In the genomic region with DNA sequence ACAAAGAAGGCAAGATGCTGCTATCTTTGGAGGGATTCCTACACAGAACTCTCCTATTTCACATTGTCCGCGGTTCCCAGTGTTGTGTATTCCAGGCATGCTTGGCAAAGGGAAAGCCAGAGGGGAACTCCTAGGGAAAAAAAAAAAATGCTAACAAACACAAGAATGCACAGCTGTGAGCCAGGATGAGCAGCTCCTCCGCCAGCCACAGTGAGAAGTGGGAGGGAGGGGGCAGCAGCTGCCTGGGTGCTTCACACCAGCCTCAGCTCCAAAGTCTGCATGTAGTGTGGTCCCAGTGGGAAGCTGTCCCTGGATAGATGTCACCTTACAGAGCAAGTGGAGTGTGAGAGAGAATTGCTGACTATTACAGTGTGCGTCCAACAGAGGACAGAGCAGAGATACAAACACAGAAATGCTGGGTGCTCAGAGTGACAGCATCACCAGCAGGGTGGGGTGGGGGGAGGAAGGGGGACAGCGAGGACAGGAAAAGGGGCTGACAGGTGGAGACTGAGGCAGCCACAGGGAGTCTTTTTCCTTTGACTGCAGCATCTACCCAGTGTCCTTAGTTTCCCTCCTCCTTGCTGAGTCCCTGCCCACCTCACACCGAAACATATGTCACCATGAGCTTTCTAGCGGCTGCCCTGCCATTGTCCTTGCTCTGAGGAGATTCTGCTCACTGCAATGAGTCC, we compare ENCODE assay signal across 8 mouse cellular contexts. TPM values are rescaled to one million over a fixed set of nuclear protein-coding genes. Genes with fewer than 3 reads are reported as not detected.
DNase-seq lines count a peak whose midpoint lies in the region; ATAC-seq and TF ChIP-seq lines count a peak whose summit lies in the region.

No protein-coding gene starts in this region.

- no peak overlapping the region for H3K9ac ChIP-seq in hindbrain, embryonic 11.5 days (ENCODE audit: low read depth, low read length)
- peak overlapping the region; percentile 49; the same call in 1 of the 2 replicates for H3K9ac ChIP-seq in neural tube, embryonic 13.5 days

- no peak for TF ChIP-seq CTCF in C2C12 (IDR thresholded peaks at IDR 0.05; ENCODE audit: control insufficient read depth, insufficient read depth, insufficient read length)

- no peaks in the 10 kb centered on the region for H3K79me2 ChIP-seq in C2C12 (ENCODE audit: control insufficient read depth, insufficient read depth)

- no peaks in the 10 kb centered on the region for H3K79me3 ChIP-seq in C2C12 (ENCODE audit: low read depth)

- no peak for ATAC-seq in hindbrain, embryonic 11.5 days (ENCODE audit: low FRiP score)
- ATAC-seq in neural tube, embryonic 13.5 days (ENCODE audit: low read depth), result no peak
- no peak for ATAC-seq in inflammation-experienced regulatory T-cells, adult 6 months

- H3K27me3 ChIP-seq in hindbrain, embryonic 10.5 days (ENCODE audit: insufficient read depth, poor library complexity, severe bottlenecking), result peaks cover 59% of the 10 kb centered on the region
- H3K27me3 ChIP-seq in hindbrain, embryonic 11.5 days (ENCODE audit: control insufficient read depth, insufficient read depth, low read length), result no peaks in the 10 kb centered on the region; the same call in 1 of the 2 replicates
- peaks cover 19% of the 10 kb centered on the region for H3K27me3 ChIP-seq in C2C12 (ENCODE audit: control insufficient read depth, insufficient read depth, insufficient read length)
- peaks cover 28% of the 10 kb centered on the region for H3K27me3 ChIP-seq in neural tube, embryonic 13.5 days

- H3ac ChIP-seq in C2C12 (ENCODE audit: control insufficient read depth, insufficient read length, low read depth), result peak overlapping the region; percentile 13

- H3K4me1 ChIP-seq in hindbrain, embryonic 10.5 days (replicated peaks), result peaks cover 45% of the 10 kb centered on the region
- H3K4me1 ChIP-seq in hindbrain, embryonic 11.5 days (replicated peaks; ENCODE audit: control insufficient read depth, insufficient read depth, low read length), result peaks cover 7% of the 10 kb centered on the region; the same call in 1 of the 2 replicates
- peaks cover 24% of the 10 kb centered on the region for H3K4me1 ChIP-seq in neural tube, embryonic 13.5 days (replicated peaks)

- H3K4me3 ChIP-seq in hindbrain, embryonic 10.5 days, result no peak overlapping the region
- H3K4me3 ChIP-seq in hindbrain, embryonic 11.5 days (ENCODE audit: low read depth, low read length), result no peak overlapping the region
- H3K4me3 ChIP-seq in C2C12 (ENCODE audit: insufficient read depth, poor library complexity, severe bottlenecking), result no peak overlapping the region
- no peak overlapping the region for H3K4me3 ChIP-seq in neural tube, embryonic 13.5 days

- H3K36me3 ChIP-seq in hindbrain, embryonic 10.5 days, result no peaks in the 10 kb centered on the region
- H3K36me3 ChIP-seq in hindbrain, embryonic 11.5 days (ENCODE audit: control insufficient read depth, insufficient read depth, low read length), result no peaks in the 10 kb centered on the region
- no peaks in the 10 kb centered on the region for H3K36me3 ChIP-seq in C2C12 (ENCODE audit: control insufficient read depth, insufficient read depth)
- H3K36me3 ChIP-seq in neural tube, embryonic 13.5 days, result no peaks in the 10 kb centered on the region

- H3K9me3 ChIP-seq in hindbrain, embryonic 10.5 days, result no peaks in the 10 kb centered on the region
- no peaks in the 10 kb centered on the region for H3K9me3 ChIP-seq in hindbrain, embryonic 11.5 days (ENCODE audit: control insufficient read depth, low read length)
- no peaks in the 10 kb centered on the region for H3K9me3 ChIP-seq in neural tube, embryonic 13.5 days

- no peak overlapping the region for H3K4me2 ChIP-seq in hindbrain, embryonic 11.5 days (replicated peaks; ENCODE audit: low read depth, low read length)
- no peak overlapping the region for H3K4me2 ChIP-seq in neural tube, embryonic 13.5 days

- intact Hi-C loops in gastrocnemius, postnatal 36 days (cut with DNase I), result loop anchor here (5.0 kb wide), 1 partner anchor 33 kb away; no protein-coding TSS in a partner anchor

- no peak for DNase-seq in hindbrain, embryonic 10.5 days (ENCODE audit: low spot score)
- DNase-seq in hindbrain, embryonic 11.5 days (ENCODE audit: low spot score), result no peak
- peak; percentile 41 to 67 for DNase-seq in frontal cortex, postnatal 36 days (ENCODE audit: low spot score in 2 of 2)
- no peak for DNase-seq in gastrocnemius, postnatal 36 days
- no peak for DNase-seq in ovary, postnatal 14 days (ENCODE audit: low spot score)

- H3K27ac ChIP-seq in hindbrain, embryonic 10.5 days, result peak overlapping the region; percentile 56
- no peak overlapping the region for H3K27ac ChIP-seq in hindbrain, embryonic 11.5 days (ENCODE audit: low read depth, low read length)
- H3K27ac ChIP-seq in neural tube, embryonic 13.5 days (replicated peaks), result no peak overlapping the region

- WGBS in hindbrain, embryonic 10.5 days, result 16% methylated on average over 7 of the region's 7 CpGs
- WGBS in hindbrain, embryonic 11.5 days, result 14% methylated on average over 7 of the region's 7 CpGs
- 29% methylated on average over 7 of the region's 7 CpGs for WGBS in neural tube, embryonic 13.5 days

TF ChIP-seq in C2C12, 6 proteins besides CTCF, POLR2A, EP300 and RAD21:
- TF ChIP-seq FOSL1 (IDR thresholded peaks at IDR 0.05; ENCODE audit: insufficient read depth, low read length, poor library complexity, severe bottlenecking) (no peak), MYOG (IDR thresholded peaks at IDR 0.05; ENCODE audit: control insufficient read depth, extremely low read depth, insufficient read length) (no peak), CEBPB (IDR thresholded peaks at IDR 0.05; ENCODE audit: low read depth) (no peak), USF1 (IDR thresholded peaks at IDR 0.05; ENCODE audit: low read depth) (no peak), MYOD1 (IDR thresholded peaks at IDR 0.05; ENCODE audit: control insufficient read depth, insufficient read length, low read depth) (no peak), MAX (IDR thresholded peaks at IDR 0.05) (no peak)

RNA-seq across cellular contexts. Expression of a gene that starts 6.2 kb away (rescaled TPM):
- 0.66 and 1.2 TPM in 2 replicates for polyA plus RNA-seq in hindbrain, embryonic 10.5 days (2016; fragmentation: Nextera tagmentation; extraction: Ambion mirVana)
- 0.22 and 0.32 TPM in 2 replicates for polyA plus RNA-seq in hindbrain, embryonic 11.5 days (2014; fragmentation: Nextera tagmentation; extraction: Ambion mirVana)
- polyA plus RNA-seq in C2C12 (2012; fragmentation: generic; extraction: Trizol), result 0.01 TPM
- 0.70 and 1.0 TPM in 2 replicates for polyA plus RNA-seq in neural tube, embryonic 13.5 days (2015; fragmentation: Nextera tagmentation; extraction: Ambion mirVana)
- 1 to 10 TPM in 2 of 3 experiments, under 1 TPM in 1; 0.45 to 2.3 (median 1.5) TPM for polyA plus RNA-seq in inflammation-experienced regulatory T-cells, adult 6 months (2017; shearing (Covaris generic))
- total RNA-seq in gastrocnemius, postnatal 36 days (2021), result under 1 TPM; 0.15 to 0.26 TPM

RNA-seq across cellular contexts. Expression of a gene that starts 8.6 kb away (rescaled TPM):
- 39.6 and 46.1 TPM in 2 replicates for polyA plus RNA-seq in hindbrain, embryonic 10.5 days (2016; fragmentation: Nextera tagmentation; extraction: Ambion mirVana)
- 51.5 and 58.7 TPM in 2 replicates for polyA plus RNA-seq in hindbrain, embryonic 11.5 days (2014; fragmentation: Nextera tagmentation; extraction: Ambion mirVana)
- 7.5 TPM for polyA plus RNA-seq in C2C12 (2012; fragmentation: generic; extraction: Trizol)
- polyA plus RNA-seq in neural tube, embryonic 13.5 days (2015; fragmentation: Nextera tagmentation; extraction: Ambion mirVana), result 51.0 and 51.9 TPM in 2 replicates
- polyA plus RNA-seq in inflammation-experienced regulatory T-cells, adult 6 months (2017; shearing (Covaris generic)), result 10 to 100 TPM in 1 of 3 experiments, 1 to 10 TPM in 2; 4.8 to 11.2 (median 7.8) TPM
- total RNA-seq in gastrocnemius, postnatal 36 days (2021), result 1 to 10 TPM; 1.3 to 1.9 TPM

RNA-seq across cellular contexts. Expression of a gene that starts 31.9 kb away (rescaled TPM):
- 0.13 and 0.30 TPM in 2 replicates for polyA plus RNA-seq in hindbrain, embryonic 10.5 days (2016; fragmentation: Nextera tagmentation; extraction: Ambion mirVana)
- polyA plus RNA-seq in hindbrain, embryonic 11.5 days (2014; fragmentation: Nextera tagmentation; extraction: Ambion mirVana), result 0.08 and 0.21 TPM in 2 replicates
- 0.05 TPM for polyA plus RNA-seq in C2C12 (2012; fragmentation: generic; extraction: Trizol)
- 0.33 and 0.36 TPM in 2 replicates for polyA plus RNA-seq in neural tube, embryonic 13.5 days (2015; fragmentation: Nextera tagmentation; extraction: Ambion mirVana)
- polyA plus RNA-seq in inflammation-experienced regulatory T-cells, adult 6 months (2017; shearing (Covaris generic)), result 10 to 100 TPM in 2 of 3 experiments, 1 to 10 TPM in 1; 5.4 to 13.2 (median 13.1) TPM
- total RNA-seq in gastrocnemius, postnatal 36 days (2021), result 10 to 100 TPM; 45.6 to 68.8 TPM

RNA-seq across cellular contexts. Expression of a gene that starts 38.6 kb away (rescaled TPM):
- 71.3 and 73.4 TPM in 2 replicates for polyA plus RNA-seq in hindbrain, embryonic 10.5 days (2016; fragmentation: Nextera tagmentation; extraction: Ambion mirVana)
- 70.5 and 72.1 TPM in 2 replicates for polyA plus RNA-seq in hindbrain, embryonic 11.5 days (2014; fragmentation: Nextera tagmentation; extraction: Ambion mirVana)
- 81.6 TPM for polyA plus RNA-seq in C2C12 (2012; fragmentation: generic; extraction: Trizol)
- 58.6 and 62.2 TPM in 2 replicates for polyA plus RNA-seq in neural tube, embryonic 13.5 days (2015; fragmentation: Nextera tagmentation; extraction: Ambion mirVana)
- polyA plus RNA-seq in inflammation-experienced regulatory T-cells, adult 6 months (2017; shearing (Covaris generic)), result 10 to 100 TPM; 45.9 to 67.0 (median 66.8) TPM
- total RNA-seq in gastrocnemius, postnatal 36 days (2021), result 10 to 100 TPM; 34.6 to 34.7 TPM

RNA-seq across cellular contexts. Expression of a gene that starts 39.2 kb away (rescaled TPM):
- 0.26 and 0.98 TPM in 2 replicates for polyA plus RNA-seq in hindbrain, embryonic 10.5 days (2016; fragmentation: Nextera tagmentation; extraction: Ambion mirVana)
- polyA plus RNA-seq in hindbrain, embryonic 11.5 days (2014; fragmentation: Nextera tagmentation; extraction: Ambion mirVana), result 0.18 and 0.56 TPM in 2 replicates
- 0.08 TPM for polyA plus RNA-seq in C2C12 (2012; fragmentation: generic; extraction: Trizol)
- 0.88 and 1.4 TPM in 2 replicates for polyA plus RNA-seq in neural tube, embryonic 13.5 days (2015; fragmentation: Nextera tagmentation; extraction: Ambion mirVana)
- 1 to 10 TPM in 2 of 3 experiments, under 1 TPM in 1; 0.75 to 1.2 (median 1.0) TPM for polyA plus RNA-seq in inflammation-experienced regulatory T-cells, adult 6 months (2017; shearing (Covaris generic))
- not detected for total RNA-seq in gastrocnemius, postnatal 36 days (2021)

Comparison
In these comparisons a context has a peak if more than half of its experiments do, and no peak if none do; other contexts are left out.
1. DNase-seq: peak in frontal cortex, postnatal 36 days (2 of 2); none in hindbrain, embryonic 10.5 days (single experiment), hindbrain, embryonic 11.5 days (single experiment), gastrocnemius, postnatal 36 days (0 of 2) and ovary, postnatal 14 days (single experiment).